Mouse (Mus musculus): ENCODE measurements around the gene Gcm1.

Gene Gcm1

GRCm38 (mm10) chr9:78051677-78052076 lies at the start of gene Gcm1:
TSS of gene Gcm1 (plus strand) at chr9:78051924.
- no peak for DNase-seq (ENCODE audit: low spot score)

DNA sequence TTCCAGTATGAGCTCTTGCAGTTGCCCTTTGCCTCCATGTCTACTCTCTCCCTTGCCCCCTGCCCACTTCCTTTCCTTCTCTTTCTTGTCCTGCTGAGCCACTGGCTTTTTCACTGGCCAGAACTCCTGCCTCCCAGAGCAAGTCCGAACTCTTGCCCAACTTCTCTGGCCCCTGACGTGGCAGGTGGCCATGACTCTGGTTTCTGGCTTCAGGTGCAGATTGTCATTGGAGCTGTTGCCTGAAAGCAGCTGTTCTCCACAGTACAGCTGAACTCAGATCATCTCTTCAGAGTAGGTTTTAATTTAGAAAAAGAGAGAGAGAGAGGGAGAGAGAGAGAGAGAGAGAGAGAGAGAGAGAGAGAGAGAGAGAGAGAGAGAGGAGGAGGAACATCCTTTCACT lies 48.4 kb upstream of the Gcm1 start:
- DNase-seq (ENCODE audit: low spot score), result no peak

DNA sequence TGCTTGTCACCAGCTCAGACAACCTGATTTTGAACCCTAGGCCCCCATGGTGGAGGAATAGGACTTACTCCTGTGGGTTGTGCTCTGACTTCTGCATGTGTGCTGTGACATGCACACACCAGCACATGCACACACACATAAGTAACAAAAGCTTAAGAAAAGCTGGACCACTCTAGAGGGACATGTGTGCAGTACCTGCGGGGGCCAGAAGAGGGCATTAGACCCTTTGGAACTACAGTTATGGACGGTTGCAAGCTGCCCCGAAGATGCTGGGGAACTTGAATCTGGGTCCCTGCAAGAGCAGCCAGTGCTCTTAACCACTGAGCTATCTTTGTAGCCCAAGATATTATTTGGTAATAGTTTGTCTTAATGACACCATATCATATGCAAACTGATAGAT lies 46.2 kb upstream of the Gcm1 start:
- DNase-seq (ENCODE audit: low spot score), result peak; percentile 17

DNA sequence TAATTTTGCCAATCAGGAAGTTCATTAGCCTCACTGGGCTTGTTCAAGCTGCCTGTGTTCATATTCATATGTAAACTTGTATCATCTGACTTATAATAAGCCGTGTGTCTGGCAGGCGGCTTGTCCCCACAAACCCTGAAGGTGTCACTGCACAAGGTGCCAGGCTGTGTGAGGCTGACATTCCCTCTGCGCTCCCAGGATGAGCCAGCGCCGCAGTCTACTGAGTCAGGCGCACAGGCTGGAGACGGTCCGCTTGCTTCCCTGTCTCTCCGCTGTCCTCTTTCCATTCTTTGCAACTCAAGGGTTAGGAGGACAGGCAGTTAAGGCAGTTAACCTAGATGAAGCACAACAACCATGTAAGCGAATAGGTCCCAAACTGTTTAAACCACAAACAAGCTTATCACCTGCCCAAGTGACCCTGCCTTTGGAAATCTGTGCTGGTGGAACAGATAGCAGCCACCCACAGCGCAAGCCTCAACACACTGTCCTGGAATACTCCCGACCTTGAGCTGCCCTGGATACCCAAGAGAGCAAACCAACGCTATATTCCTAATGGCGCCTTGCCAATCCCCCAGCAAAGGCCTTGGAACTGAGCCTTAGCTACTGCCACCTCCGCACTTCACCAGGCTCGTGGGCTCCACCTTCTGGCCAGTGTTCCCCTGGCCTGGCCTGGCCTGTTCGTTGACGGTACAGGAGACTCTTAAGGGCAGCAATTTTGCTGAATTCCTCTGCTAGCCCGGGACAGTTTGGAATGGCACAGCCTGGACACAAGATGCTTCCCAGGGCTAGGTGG lies 45.3 kb upstream of the Gcm1 start:
- peak; percentile 86 for DNase-seq (ENCODE audit: low spot score)

DNA sequence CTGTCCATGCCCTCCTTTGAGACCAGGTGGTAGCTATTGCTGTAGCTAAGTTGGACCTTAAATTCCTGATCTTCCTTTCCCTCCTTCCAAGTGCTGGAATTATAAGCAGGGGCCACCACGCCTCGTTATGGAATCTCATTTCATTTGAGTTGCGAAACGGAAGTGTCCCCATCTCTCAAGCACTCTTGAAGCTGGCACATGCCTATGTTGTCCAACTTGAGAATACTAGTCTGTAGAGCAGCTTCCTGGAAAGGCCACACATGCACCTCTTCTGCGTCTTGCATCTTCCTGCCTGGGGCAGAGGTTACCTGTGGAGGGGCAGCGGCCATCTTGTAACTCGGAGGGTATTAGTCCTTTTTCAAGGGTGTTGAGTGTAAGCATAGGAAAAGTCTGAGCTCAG lies 42.3 kb upstream of the Gcm1 start:
- no peak for DNase-seq (ENCODE audit: low spot score)

- DNase-seq (ENCODE audit: low spot score), result no peak
These were observed 41.5 kb upstream of the Gcm1 start for GRCm38 (mm10) chr9:78010187-78010586.

- no peak for DNase-seq (ENCODE audit: low spot score)
These were observed 41.0 kb upstream of the Gcm1 start for GRCm38 (mm10) chr9:78010707-78011106.

DNA sequence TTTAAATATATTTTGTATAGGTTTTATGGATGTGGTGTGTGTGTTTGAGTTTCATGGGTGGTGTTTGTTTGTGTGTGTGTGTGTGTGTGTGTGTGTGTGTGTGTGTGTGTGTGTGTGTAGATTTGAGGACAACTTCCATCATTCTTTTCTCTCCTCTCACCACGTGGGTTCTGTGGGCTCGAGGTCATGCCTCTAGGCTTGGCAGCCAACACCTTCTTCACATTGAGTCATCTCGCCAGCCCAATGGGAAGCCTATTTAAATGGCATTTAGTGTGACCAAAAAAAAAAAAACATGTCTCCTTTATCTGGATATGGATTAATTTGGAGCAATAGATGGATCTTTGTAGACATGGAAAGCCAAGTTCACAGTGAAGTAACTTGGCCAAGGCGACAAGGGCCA lies 39.7 kb upstream of the Gcm1 start:
- no peak for DNase-seq (ENCODE audit: low spot score)

- DNase-seq (ENCODE audit: low spot score), result no peak
These were observed 39.0 kb upstream of the Gcm1 start for GRCm38 (mm10) chr9:78012681-78013080.

- no peak for DNase-seq (ENCODE audit: low spot score)
These were observed 37.9 kb upstream of the Gcm1 start for GRCm38 (mm10) chr9:78013813-78014212.

- no peak for DNase-seq (ENCODE audit: low spot score)
These were observed 35.9 kb upstream of the Gcm1 start for GRCm38 (mm10) chr9:78015816-78016215.

- no peak for DNase-seq (ENCODE audit: low spot score)
These were observed 35.4 kb upstream of the Gcm1 start for GRCm38 (mm10) chr9:78016288-78016687.

GRCm38 (mm10) chr9:78021256-78021655 lies 30.5 kb upstream of the Gcm1 start:
- DNase-seq (ENCODE audit: low spot score), result peak; percentile 9

DNA sequence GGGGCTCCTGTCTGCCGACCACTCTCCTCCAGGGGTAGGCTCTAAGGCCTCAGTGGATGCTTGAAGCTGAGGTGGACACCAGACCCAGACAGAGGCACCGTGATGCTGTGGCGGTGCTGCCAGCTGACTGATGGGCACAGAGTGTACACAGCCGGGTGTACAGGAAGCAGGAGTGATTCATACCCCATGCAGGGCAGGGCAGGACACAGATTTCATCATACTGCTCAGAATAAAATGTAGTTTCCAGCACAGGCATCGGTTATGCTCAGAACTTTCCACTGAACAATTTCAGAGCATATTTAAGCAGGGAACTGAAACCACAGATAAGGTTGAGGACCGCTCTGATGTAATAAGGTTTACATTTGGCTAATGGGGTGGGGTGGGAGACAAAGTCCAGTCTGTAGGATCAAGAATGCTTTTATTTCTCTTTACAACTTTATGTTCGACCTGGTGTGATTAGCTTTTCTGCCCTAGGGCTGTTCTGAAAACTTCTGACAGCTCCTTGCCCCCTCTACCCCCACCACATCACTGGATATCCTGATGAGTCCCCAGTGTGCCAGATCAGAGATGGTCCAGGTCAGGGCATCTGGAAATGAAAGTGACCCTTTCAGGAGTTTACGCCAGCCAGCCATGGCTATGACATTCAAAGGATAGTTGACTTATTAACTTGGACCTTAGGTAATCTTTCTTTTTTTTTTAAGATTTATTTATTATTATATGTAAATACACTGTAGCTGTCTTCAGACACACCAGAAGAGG lies 29.4 kb upstream of the Gcm1 start:
- peak; percentile 69 for DNase-seq (ENCODE audit: low spot score)

DNA sequence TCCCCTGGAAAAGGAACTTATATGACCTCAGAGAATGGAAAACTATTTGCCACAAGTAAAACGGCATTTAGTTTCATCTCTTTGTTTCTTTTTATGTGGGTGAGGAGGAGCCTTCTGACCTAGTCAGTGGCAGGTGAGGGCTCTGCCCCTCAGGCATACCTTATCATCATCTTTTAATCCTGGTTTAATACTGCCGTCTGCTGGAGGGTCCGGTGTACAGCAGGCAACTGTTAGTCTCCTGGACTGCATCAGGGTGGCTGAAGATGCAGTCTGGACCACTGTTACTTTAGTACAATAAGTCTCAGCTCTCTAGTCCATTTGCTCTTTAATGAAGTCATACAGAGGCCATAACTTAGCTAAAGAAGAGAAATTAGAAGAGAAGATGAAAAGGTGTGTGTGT lies 26.9 kb upstream of the Gcm1 start:
- DNase-seq (ENCODE audit: low spot score), result peak; percentile 66

DNA sequence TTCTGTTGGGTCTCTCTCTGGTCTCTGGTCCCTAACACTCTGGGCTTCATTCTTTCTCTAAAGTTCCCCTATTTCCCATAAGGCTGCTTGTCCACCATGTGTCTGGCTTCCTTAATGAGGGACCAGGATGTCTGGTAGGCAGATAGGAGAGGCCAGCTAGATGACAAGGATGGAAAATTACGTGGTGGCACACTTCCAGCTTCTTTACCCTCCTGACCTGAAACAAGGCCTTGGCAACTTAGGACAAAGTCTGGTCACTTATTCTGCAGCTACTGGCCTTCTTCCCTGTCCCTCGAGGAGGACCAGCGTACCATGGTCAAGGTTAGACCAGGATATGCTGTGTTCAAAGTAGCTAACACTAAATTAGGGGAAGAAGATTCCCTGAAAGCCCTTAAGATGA lies 24.6 kb upstream of the Gcm1 start:
- DNase-seq (ENCODE audit: low spot score), result no peak

DNA sequence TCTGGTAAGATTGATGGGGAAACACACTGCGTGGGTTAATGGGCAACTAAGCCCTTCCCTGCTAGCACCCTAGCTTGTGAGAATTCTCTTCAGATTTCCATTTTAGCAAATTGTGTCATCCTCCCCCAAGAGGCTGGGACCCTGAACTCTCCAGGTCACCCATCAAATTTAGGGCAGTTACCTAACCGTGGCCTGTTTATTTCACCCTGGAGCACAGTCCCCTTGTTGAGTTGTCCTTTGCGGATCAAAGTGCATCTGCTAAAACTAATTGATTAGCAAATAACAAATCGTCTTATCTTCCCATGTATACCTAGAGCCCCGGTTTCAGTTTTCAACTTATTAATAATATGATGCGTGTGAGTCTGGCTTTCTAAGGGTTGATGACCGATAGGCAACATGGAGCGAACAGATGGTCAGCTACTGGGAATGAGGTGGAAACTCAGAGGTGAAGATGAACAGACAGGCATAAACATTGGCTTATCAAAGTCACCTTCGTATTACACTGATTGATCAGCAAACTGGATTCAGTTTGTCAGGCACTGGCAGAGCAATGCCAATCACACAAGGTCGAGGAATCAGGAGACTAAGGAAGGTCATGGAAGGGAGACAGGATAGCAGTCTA lies 20.8 kb upstream of the Gcm1 start:
- DNase-seq (ENCODE audit: low spot score), result no peak

DNA sequence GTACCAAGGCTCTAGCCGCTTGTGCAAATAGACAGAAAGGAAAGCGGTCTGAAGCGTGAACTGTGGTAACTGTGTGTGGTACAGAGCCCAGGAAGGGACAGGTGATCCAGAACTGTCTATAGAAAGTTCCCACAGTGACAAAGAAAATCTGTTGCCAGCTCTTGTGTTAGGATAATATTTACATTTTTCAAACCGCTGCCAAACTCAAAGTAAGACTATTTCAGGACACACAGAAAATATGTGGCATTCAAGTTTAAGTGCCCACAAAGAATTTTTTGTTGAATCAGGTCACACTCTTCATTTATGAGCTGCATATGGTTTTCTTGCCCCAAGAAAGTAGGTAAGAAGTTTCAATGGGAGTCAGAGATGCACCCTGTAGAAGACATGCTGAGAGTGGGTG lies 18.8 kb upstream of the Gcm1 start:
- no peak for DNase-seq (ENCODE audit: low spot score)

DNA sequence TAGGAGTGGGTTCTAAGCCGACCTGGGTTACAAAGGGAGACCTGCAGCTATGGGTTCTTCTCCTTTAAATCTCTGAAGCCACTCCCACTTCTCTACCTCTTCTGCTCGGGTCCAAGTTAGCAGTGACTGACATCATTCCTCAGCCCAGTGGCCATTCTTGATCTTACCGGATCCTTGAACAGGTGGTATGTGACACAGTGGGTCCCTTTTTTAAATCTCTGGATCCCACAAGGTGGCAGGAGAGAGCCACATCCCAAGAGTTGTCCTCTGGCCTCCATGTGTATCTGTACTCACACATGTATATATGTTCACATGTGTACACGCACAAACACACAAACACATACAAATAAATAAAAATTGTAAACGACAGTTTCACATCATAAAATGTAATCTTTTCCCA lies 16.4 kb upstream of the Gcm1 start:
- no peak for DNase-seq (ENCODE audit: low spot score)

DNA sequence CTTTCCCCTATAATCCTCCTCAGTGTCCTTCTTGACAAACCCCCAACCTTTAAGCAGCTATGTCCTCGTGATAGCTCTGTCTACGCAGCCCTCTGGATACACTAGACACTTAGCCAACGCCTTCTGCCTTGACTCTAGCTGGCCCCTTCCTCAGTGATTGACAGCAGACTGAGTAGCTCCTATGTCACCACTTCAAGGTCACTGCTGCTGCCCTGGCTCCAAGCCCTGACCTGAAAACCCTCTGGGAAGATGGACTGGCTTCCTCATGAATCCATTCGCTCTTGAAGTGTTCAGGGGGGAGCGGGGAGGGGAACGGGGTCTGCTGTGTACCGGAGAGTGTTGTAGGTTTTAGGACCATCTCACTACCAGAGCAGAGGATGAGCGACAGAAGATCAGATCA lies 15.9 kb upstream of the Gcm1 start:
- DNase-seq (ENCODE audit: low spot score), result no peak

- peak; percentile 77 for DNase-seq (ENCODE audit: low spot score)
These were observed 12.8 kb upstream of the Gcm1 start for GRCm38 (mm10) chr9:78038755-78039489.

DNA sequence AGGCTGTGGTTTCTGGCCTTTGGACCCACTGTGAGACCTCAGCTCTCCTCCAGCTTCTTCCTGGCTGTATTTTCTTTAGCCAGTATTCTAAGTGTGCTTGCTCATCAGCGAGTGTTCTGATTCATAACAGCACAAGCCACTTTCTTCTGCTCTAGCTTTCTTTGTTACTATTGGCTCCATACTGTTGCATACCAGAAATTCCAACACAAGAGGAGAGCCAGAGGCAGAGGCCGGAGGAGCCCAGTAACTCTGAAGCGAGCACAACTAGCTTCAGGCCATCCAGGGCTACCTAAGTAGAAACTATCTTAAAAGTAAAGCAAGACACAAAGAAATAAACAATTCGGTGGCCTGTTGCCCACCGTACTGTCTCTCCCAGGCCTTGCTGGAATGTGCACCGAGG lies 6.6 kb upstream of the Gcm1 start:
- no peak for DNase-seq (ENCODE audit: low spot score)
